In genomic region chr10:27387531-27387930, GRCm38 (mm10) we compare ENCODE assay signal across 11 mouse cellular contexts.
DNase-seq lines count a peak whose midpoint lies in the region; ATAC-seq and TF ChIP-seq lines count a peak whose summit lies in the region.
"Had no signal": no experiment of that assay in that cellular context is flagged by ENCODE, and none has a peak within 500 bp of the region (broad histone marks: within the 10 kb centered on the region; RNA-seq: fewer than 3 reads in every experiment).

No protein-coding gene starts in this region.

- no peaks in the 10 kb centered on the region for H3K36me3 ChIP-seq in heart, adult 2 months (ENCODE audit: control insufficient read depth, insufficient read depth, low read length)
- no peaks in the 10 kb centered on the region for H3K36me3 ChIP-seq in heart, embryonic 10.5 days
- H3K36me3 ChIP-seq in midbrain, postnatal 0 days (ENCODE audit: insufficient read depth, low read length): no peaks in the 10 kb centered on the region
- no peaks in the 10 kb centered on the region for H3K36me3 ChIP-seq in midbrain, embryonic 14.5 days (ENCODE audit: control insufficient read depth, insufficient read depth, low read length)
- H3K36me3 ChIP-seq: embryonic facial prominence, embryonic 12.5 days; forebrain, embryonic 15.5 days had no signal

- no peak for TF ChIP-seq POLR2A in heart, adult 2 months (IDR thresholded peaks at IDR 0.05; ENCODE audit: insufficient read depth, low read depth, low read length)

- no peak for TF ChIP-seq CTCF in heart, adult 2 months (IDR thresholded peaks at IDR 0.05)
- TF ChIP-seq CTCF in midbrain, postnatal 0 days (IDR thresholded peaks at IDR 0.05): no peak

- 56% methylated on average over 1 of the region's 1 CpGs for WGBS in heart, adult 2 months
- WGBS in heart, embryonic 10.5 days: 63% methylated on average over 1 of the region's 1 CpGs
- 68% methylated on average over 1 of the region's 1 CpGs for WGBS in midbrain, postnatal 0 days
- WGBS in midbrain, embryonic 14.5 days: 77% methylated on average over 1 of the region's 1 CpGs

- TF ChIP-seq EP300 in heart, adult 2 months (IDR thresholded peaks at IDR 0.05; ENCODE audit: insufficient read depth, low read depth, low read length): no peak

- intact Hi-C loops in heart, adult 2 months (cut with DNase I): loop anchor here (10.0 kb wide), 1 partner anchor 227 kb away; the partner anchor contains the start of gene Lama2

- no peak for ATAC-seq in midbrain, postnatal 0 days (ENCODE audit: low FRiP score)
- ATAC-seq in midbrain, embryonic 14.5 days (ENCODE audit: low FRiP score, low TSS enrichment): no peak
- ATAC-seq: forebrain, embryonic 15.5 days had no signal

- H3K4me2 ChIP-seq in midbrain, postnatal 0 days (ENCODE audit: low read depth, low read length, poor library complexity, severe bottlenecking): no peak overlapping the region
- H3K4me2 ChIP-seq in midbrain, embryonic 14.5 days (ENCODE audit: low read length): no peak overlapping the region
- H3K4me2 ChIP-seq: embryonic facial prominence, embryonic 12.5 days; forebrain, embryonic 15.5 days had no signal

- no peaks in the 10 kb centered on the region for H3K27me3 ChIP-seq in heart, adult 2 months (ENCODE audit: control insufficient read depth, insufficient read depth, low read length)
- H3K27me3 ChIP-seq in heart, embryonic 10.5 days (ENCODE audit: insufficient read depth, poor library complexity, severe bottlenecking): no peaks in the 10 kb centered on the region
- H3K27me3 ChIP-seq in midbrain, postnatal 0 days (ENCODE audit: insufficient read depth, low read length): no peaks in the 10 kb centered on the region
- no peaks in the 10 kb centered on the region for H3K27me3 ChIP-seq in midbrain, embryonic 14.5 days (ENCODE audit: control insufficient read depth, insufficient read depth, low read length)
- H3K27me3 ChIP-seq: embryonic facial prominence, embryonic 12.5 days; forebrain, embryonic 15.5 days had no signal

- no peak overlapping the region for H3K9ac ChIP-seq in heart, adult 2 months (ENCODE audit: low read depth, low read length)
- no peak overlapping the region for H3K9ac ChIP-seq in midbrain, postnatal 0 days (replicated peaks; ENCODE audit: low read length, poor library complexity, severe bottlenecking)
- H3K9ac ChIP-seq in midbrain, embryonic 14.5 days (replicated peaks; ENCODE audit: low read length): no peak overlapping the region
- H3K9ac ChIP-seq: embryonic facial prominence, embryonic 12.5 days; forebrain, embryonic 15.5 days had no signal

- H3K4me3 ChIP-seq in heart, adult 2 months: no peak overlapping the region
- no peak overlapping the region for H3K4me3 ChIP-seq in heart, embryonic 10.5 days
- no peak overlapping the region for H3K4me3 ChIP-seq in midbrain, postnatal 0 days (ENCODE audit: low read depth, low read length)
- H3K4me3 ChIP-seq in midbrain, embryonic 14.5 days (replicated peaks; ENCODE audit: low read depth, low read length): no peak overlapping the region
- H3K4me3 ChIP-seq: embryonic facial prominence, embryonic 12.5 days; forebrain, embryonic 15.5 days had no signal

- H3K9me3 ChIP-seq in heart, embryonic 10.5 days: no peaks in the 10 kb centered on the region
- H3K9me3 ChIP-seq in midbrain, postnatal 0 days (ENCODE audit: low read length): no peaks in the 10 kb centered on the region
- H3K9me3 ChIP-seq in midbrain, embryonic 14.5 days (ENCODE audit: control insufficient read depth, low read length): no peaks in the 10 kb centered on the region
- H3K9me3 ChIP-seq: embryonic facial prominence, embryonic 12.5 days; forebrain, embryonic 15.5 days had no signal

- peak overlapping the region; percentile 45 for H3K27ac ChIP-seq in heart, adult 2 months
- no peak overlapping the region for H3K27ac ChIP-seq in heart, embryonic 10.5 days
- no peak overlapping the region for H3K27ac ChIP-seq in midbrain, postnatal 0 days (ENCODE audit: low read depth, low read length)
- no peak overlapping the region for H3K27ac ChIP-seq in midbrain, embryonic 14.5 days (replicated peaks; ENCODE audit: low read depth, low read length)
- H3K27ac ChIP-seq: embryonic facial prominence, embryonic 12.5 days; forebrain, embryonic 15.5 days; macrophage had no signal

- peak in 1 of 2 experiments; percentile 36 for DNase-seq in heart, adult 2 months
- no peak for DNase-seq in heart, embryonic 10.5 days (ENCODE audit: low spot score)
- DNase-seq in midbrain, postnatal 0 days (ENCODE audit: low spot score): peak; percentile 35
- no peak for DNase-seq in midbrain, embryonic 14.5 days
- peak; percentile 65 to 66 for DNase-seq in kidney, adult 8-10 months
- DNase-seq in skeletal muscle tissue, adult 2 months (ENCODE audit: low read depth, low spot score): peak; percentile 81
- DNase-seq in right cerebral cortex, adult 2 months (ENCODE audit: low spot score in 2 of 2): no peak
- DNase-seq: thymus, postnatal 14 days had no signal

- no peaks in the 10 kb centered on the region for H3K79me2 ChIP-seq in heart, adult 2 months (replicated peaks; ENCODE audit: control insufficient read depth, insufficient read depth, low read length)

- H3K4me1 ChIP-seq in heart, adult 2 months (ENCODE audit: control insufficient read depth, insufficient read depth, low read length): peaks cover 4% of the 10 kb centered on the region
- no peaks in the 10 kb centered on the region for H3K4me1 ChIP-seq in heart, embryonic 10.5 days
- H3K4me1 ChIP-seq in midbrain, postnatal 0 days (ENCODE audit: insufficient read depth, low read length): no peaks in the 10 kb centered on the region
- no peaks in the 10 kb centered on the region; the same call in 1 of the 2 replicates for H3K4me1 ChIP-seq in midbrain, embryonic 14.5 days (ENCODE audit: control insufficient read depth, insufficient read depth, low read length)
- H3K4me1 ChIP-seq: embryonic facial prominence, embryonic 12.5 days; forebrain, embryonic 15.5 days had no signal

Comparison
In these comparisons a context has a peak if more than half of its experiments do, and no peak if none do; other contexts are left out.
1. DNase-seq: peak in midbrain, postnatal 0 days (single experiment), kidney, adult 8-10 months (2 of 2) and skeletal muscle tissue, adult 2 months (single experiment); none in heart, embryonic 10.5 days (single experiment), midbrain, embryonic 14.5 days (single experiment) and right cerebral cortex, adult 2 months (0 of 2).